Mouse (Mus musculus) urinary bladder, postnatal 14 days (tissue): ENCODE measurements at regions not wholly inside any gene's neighbourhood (a gene's known extent, or its start where the extent isn't known, plus 50 kb on each side); places are given as distances from the start of the nearest gene placed in this dataset.

Source experiments
- DNase-seq: peaks from one replicate; pipeline ENCODE4 v3.0.0; 2021; ENCODE audit warnings: low spot score

- no peak for DNase-seq
These were observed 75.1 kb upstream of the Nrip1 start for GRCm38 (mm10) chr16:76448773-76449172.

DNA sequence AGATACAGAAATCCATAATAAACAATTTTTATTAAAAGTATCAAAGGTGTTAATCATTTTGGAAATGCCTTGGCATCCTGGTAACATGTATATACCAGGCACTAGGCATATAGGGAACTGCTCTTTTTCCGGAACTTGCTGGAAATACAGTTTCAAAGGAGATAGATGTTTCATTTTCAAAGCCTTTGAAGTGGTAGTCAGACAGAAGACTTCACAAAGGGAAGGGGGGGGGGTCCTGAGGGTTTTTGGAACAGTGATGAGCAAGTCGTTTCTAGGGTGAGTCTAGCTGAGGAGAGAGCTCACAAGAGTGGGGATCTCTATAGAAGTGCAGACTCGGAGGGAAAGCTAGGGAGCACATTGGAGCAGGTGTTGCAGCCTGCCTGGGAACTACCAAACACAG is 73.4 kb upstream of the Nrip1 start:
- DNase-seq: no peak

DNA sequence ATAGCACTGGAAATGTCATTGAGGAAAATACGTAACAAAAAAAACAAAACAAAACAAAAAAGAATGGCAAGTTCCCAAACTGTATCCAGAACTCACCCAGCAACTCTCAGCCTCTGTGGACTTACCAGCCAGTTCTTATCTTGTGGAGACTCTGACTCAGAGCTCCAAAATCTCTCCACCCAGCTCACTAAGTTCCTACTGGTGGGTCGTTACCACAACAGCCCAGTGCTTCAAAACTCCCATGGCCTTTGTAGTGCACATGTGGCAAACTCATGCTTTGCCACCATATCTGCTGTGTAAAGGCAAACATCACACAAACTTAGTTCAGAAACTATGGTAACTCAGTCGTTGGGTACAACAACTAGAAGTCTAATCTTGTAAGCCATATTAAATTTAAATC is 71.0 kb upstream of the Nrip1 start:
- DNase-seq: peak; percentile 25

DNA sequence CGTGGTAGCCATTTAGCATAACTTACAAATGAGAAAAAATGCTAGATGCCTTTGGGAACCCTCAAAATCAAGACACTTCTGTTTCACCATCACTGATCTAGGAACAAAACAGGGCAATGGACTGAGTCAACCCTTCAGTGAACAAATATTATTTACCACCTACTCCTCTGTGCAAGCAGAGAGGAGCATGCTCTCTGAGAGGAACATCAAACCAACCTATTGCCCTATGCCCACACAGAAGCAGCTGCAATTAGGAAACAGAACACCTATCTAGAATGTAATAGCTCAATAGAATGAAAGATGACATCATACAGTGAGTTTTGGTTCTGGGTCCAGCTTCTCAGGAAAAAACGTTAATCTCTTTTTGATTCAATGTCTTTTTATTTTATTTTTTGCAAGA is 69.0 kb upstream of the Nrip1 start:
- no peak for DNase-seq

- DNase-seq: peak; percentile 10
These were observed 68.3 kb upstream of the Nrip1 start for GRCm38 (mm10) chr16:76441803-76442448.

GRCm38 (mm10) chr16:76438093-76438883 is 64.7 kb upstream of the Nrip1 start:
- DNase-seq: peak; percentile 38

DNA sequence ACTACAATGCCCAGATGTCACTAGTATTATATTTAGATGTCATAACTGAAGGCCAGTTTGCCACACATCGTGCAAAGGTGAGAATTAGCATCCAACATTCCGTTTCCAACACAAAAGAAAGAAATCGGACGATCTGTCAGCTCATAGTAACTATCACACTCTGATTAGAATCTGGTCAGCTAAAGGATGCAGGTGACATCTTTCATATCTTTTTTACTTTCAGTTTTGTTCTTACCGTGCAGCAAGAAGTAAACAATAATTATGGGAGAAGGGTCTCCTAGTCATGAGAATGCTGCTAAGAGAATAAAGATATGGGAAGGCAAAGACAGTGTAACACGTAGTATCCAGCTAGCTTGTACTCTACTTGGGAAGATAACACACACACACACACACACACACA is 62.7 kb upstream of the Nrip1 start:
- no peak for DNase-seq

DNA sequence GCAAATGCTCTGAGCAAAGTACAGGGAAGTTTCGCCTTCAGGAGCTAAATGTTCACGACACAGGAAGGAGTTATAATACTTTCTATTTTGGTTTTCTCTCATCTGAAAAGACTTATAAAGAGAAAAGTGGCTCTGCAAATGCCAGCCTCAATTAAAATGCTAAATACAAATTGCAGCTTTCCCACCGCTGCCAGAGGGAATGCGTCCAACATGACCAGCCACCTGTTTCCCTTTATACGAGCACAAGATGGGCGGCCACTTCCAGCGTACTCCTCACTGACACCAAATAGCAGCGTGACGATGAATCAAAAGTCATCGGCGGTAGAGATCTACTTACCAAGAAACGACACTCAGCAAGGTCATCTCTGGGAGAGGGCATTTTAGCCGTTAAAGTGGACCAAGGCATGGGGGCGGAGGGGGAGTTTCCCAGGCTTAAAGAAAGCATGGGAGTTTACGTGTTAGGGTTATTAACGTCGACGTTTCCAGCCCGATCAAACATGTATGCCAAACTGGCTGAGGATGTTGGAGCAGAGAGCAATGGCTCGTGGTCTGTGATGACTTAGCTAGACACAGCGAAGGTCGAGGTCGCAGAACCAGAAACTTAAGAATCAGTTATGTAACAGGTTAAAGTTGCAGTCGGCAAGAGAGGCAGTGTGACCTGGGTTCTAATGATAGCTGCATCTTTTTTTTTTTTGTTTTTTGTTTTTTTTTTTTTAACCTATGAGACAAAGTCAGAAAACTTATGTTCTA is 59.6 kb upstream of the Nrip1 start:
- DNase-seq: no peak

DNA sequence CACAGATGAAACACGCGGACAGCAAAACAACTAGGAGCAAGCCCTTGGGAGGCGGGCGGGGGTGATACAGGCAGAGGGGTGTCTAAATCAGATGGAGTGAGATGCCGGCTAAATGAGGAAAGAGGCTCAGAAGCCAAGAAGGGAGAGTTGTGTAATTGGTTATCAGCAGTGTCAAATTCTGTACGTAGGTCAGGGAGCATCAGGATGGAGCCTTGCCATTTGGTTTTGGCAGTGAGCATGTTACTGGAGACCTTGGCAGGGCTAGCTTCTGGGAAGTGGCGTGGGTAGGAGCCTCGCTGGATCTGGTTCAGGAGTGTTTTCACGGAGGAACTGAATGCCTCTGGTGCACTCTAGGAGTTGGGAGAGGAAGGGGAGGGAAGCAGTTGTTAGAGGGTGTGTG is 58.7 kb upstream of the Nrip1 start:
- peak; percentile 61 for DNase-seq

- no peak for DNase-seq
These were observed 55.5 kb upstream of the Nrip1 start for GRCm38 (mm10) chr16:76429156-76429555.

- no peak for DNase-seq
These were observed 50.3 kb upstream of the Nrip1 start for GRCm38 (mm10) chr16:76423964-76424363.
